Mouse (Mus musculus): ENCODE results near the gene Camk1d. TPM values are rescaled to one million over a fixed set of nuclear protein-coding genes. Genes with fewer than 3 reads are reported as not detected.

Camk1d gene
- polyA plus RNA-seq, 1 experiment from 2014 or later: 6.7 TPM

DNA sequence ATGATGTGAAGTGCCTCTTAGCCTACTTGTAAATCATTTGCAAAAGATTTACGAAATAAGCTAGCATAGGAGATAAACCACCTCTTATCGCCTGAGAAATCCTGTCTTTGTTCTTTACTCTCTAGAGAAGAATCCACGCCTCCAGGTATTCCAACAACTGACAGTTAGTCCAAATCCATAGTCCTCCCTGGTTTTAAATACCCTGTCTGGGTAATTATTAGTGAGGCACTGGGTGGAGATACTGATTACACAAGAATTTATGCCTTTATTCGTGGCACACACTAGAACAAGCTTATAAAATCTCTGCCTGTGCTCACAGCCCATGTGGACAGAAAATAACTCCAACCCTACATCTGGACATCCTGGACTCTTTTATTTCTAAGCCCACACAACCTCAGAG is 150.6 kb downstream of the Camk1d start:
- WGBS: 58% methylated on average over 4 of the region's 4 CpGs
- TF ChIP-seq CTCF (IDR thresholded peaks at IDR 0.05; ENCODE audit: low read depth): no peak
- no peak for TF ChIP-seq EP300 (optimal IDR thresholded peaks at IDR 0.05)
- Histone ChIP-seq H3K9me3 (ENCODE audit: control insufficient read depth, low read length) (no peaks in the 10 kb centered on the region), H3K4me1 (replicated peaks; ENCODE audit: control insufficient read depth, insufficient read depth) (no peaks in the 10 kb centered on the region), H3K4me3 (ENCODE audit: low read depth, low read length) (no peak overlapping the region), H3K27ac (replicated peaks) (no peak overlapping the region), H3K27me3 (ENCODE audit: control insufficient read depth, insufficient read depth, low read length) (no peaks in the 10 kb centered on the region), H3K4me2 (replicated peaks; ENCODE audit: low read depth) (no peak overlapping the region), H3K9ac (ENCODE audit: low read length) (no peak overlapping the region), H3K36me3 (ENCODE audit: control insufficient read depth, insufficient read depth, low read length) (no peaks in the 10 kb centered on the region)
- no peak for ATAC-seq (ENCODE audit: low FRiP score, low TSS enrichment)
- DNase-seq (ENCODE audit: low spot score): no peak

DNA sequence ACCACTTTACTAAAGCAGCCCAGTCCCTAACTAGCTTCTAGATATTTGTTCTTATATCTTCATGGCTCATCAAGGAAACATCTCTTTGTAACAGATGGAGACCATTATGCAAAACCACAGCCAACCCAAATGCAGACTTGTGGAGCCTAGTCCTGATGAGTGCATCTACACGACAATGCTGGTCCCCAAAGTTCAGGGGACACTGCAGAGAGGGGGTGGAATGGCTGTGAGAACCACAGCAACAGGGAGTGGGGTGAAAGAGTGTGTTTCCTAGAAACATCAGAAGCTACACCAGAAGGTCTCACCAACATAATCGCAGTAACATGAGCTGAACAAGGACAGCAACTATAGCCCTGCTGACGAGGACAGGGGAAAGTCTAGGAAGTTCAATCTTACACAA is 152.9 kb downstream of the Camk1d start:
- Histone ChIP-seq H3K36me3 (ENCODE audit: control insufficient read depth, insufficient read depth, low read length) (no peaks in the 10 kb centered on the region), H3K27me3 (ENCODE audit: control insufficient read depth, insufficient read depth, low read length) (no peaks in the 10 kb centered on the region), H3K4me1 (replicated peaks; ENCODE audit: control insufficient read depth, insufficient read depth) (no peaks in the 10 kb centered on the region), H3K4me3 (ENCODE audit: low read depth, low read length) (no peak overlapping the region), H3K27ac (replicated peaks) (no peak overlapping the region), H3K9me3 (ENCODE audit: control insufficient read depth, low read length) (no peaks in the 10 kb centered on the region), H3K4me2 (replicated peaks; ENCODE audit: low read depth) (no peak overlapping the region), H3K9ac (ENCODE audit: low read length) (no peak overlapping the region)
- DNase-seq (ENCODE audit: low spot score) (no peak), ATAC-seq (ENCODE audit: low FRiP score, low TSS enrichment) (no peak)
- WGBS: 88% methylated on average over 3 of the region's 3 CpGs
- TF ChIP-seq CTCF (IDR thresholded peaks at IDR 0.05; ENCODE audit: low read depth) (no peak), EP300 (optimal IDR thresholded peaks at IDR 0.05) (no peak)

- no peak for TF ChIP-seq EP300 (optimal IDR thresholded peaks at IDR 0.05)
- DNase-seq (ENCODE audit: low spot score) (no peak), ATAC-seq (ENCODE audit: low FRiP score, low TSS enrichment) (no peak)
- H3K9me3 ChIP-seq (ENCODE audit: control insufficient read depth, low read length): no peaks in the 10 kb centered on the region
- no peak overlapping the region for H3K4me3 ChIP-seq (ENCODE audit: low read depth, low read length)
- no peaks in the 10 kb centered on the region for H3K4me1 ChIP-seq (replicated peaks; ENCODE audit: control insufficient read depth, insufficient read depth)
- H3K27me3 ChIP-seq (ENCODE audit: control insufficient read depth, insufficient read depth, low read length): no peaks in the 10 kb centered on the region
- 88% methylated on average over 3 of the region's 3 CpGs for WGBS
- H3K27ac ChIP-seq (replicated peaks): no peak overlapping the region
- no peaks in the 10 kb centered on the region for H3K36me3 ChIP-seq (ENCODE audit: control insufficient read depth, insufficient read depth, low read length)
- no peak overlapping the region for H3K4me2 ChIP-seq (replicated peaks; ENCODE audit: low read depth)
- no peak overlapping the region for H3K9ac ChIP-seq (ENCODE audit: low read length)
Measured at GRCm38 (mm10) chr2:5553264-5553663, 161.1 kb downstream of the Camk1d start.

GRCm38 (mm10) chr2:5551758-5552255 is 162.5 kb downstream of the Camk1d start:
- no peak for TF ChIP-seq CTCF (IDR thresholded peaks at IDR 0.05; ENCODE audit: low read depth)
- no peak for TF ChIP-seq EP300 (optimal IDR thresholded peaks at IDR 0.05)

GRCm38 (mm10) chr2:5549334-5549733 is 165.0 kb downstream of the Camk1d start:
- Histone ChIP-seq H3K27me3 (ENCODE audit: control insufficient read depth, insufficient read depth, low read length) (no peaks in the 10 kb centered on the region), H3K9ac (ENCODE audit: low read length) (no peak overlapping the region), H3K4me2 (replicated peaks; ENCODE audit: low read depth) (no peak overlapping the region), H3K36me3 (ENCODE audit: control insufficient read depth, insufficient read depth, low read length) (no peaks in the 10 kb centered on the region), H3K4me1 (replicated peaks; ENCODE audit: control insufficient read depth, insufficient read depth) (no peaks in the 10 kb centered on the region), H3K27ac (replicated peaks) (no peak overlapping the region), H3K4me3 (ENCODE audit: low read depth, low read length) (no peak overlapping the region), H3K9me3 (ENCODE audit: control insufficient read depth, low read length) (no peaks in the 10 kb centered on the region)
- ATAC-seq (ENCODE audit: low FRiP score, low TSS enrichment): no peak
- no peak for DNase-seq (ENCODE audit: low spot score)
- TF ChIP-seq CTCF (IDR thresholded peaks at IDR 0.05; ENCODE audit: low read depth) (no peak), EP300 (optimal IDR thresholded peaks at IDR 0.05) (no peak)
- WGBS: 64% methylated on average over 2 of the region's 2 CpGs

More at GRCm38 (mm10) chr2:5551758-5552255, 162.5 kb downstream of the Camk1d start:
- no peak for DNase-seq (ENCODE audit: low spot score)
- H3K27me3 ChIP-seq (ENCODE audit: control insufficient read depth, insufficient read depth, low read length): no peaks in the 10 kb centered on the region
- ATAC-seq (ENCODE audit: low FRiP score, low TSS enrichment): no peak
- H3K9me3 ChIP-seq (ENCODE audit: control insufficient read depth, low read length): no peaks in the 10 kb centered on the region
- no peaks in the 10 kb centered on the region for H3K36me3 ChIP-seq (ENCODE audit: control insufficient read depth, insufficient read depth, low read length)
- H3K9ac ChIP-seq (ENCODE audit: low read length): no peak overlapping the region
- WGBS: 91% methylated on average over 5 of the region's 5 CpGs
- H3K4me3 ChIP-seq (ENCODE audit: low read depth, low read length): no peak overlapping the region
- no peak overlapping the region for H3K27ac ChIP-seq (replicated peaks)
- H3K4me1 ChIP-seq (replicated peaks; ENCODE audit: control insufficient read depth, insufficient read depth): no peaks in the 10 kb centered on the region
- H3K4me2 ChIP-seq (replicated peaks; ENCODE audit: low read depth): no peak overlapping the region

DNA sequence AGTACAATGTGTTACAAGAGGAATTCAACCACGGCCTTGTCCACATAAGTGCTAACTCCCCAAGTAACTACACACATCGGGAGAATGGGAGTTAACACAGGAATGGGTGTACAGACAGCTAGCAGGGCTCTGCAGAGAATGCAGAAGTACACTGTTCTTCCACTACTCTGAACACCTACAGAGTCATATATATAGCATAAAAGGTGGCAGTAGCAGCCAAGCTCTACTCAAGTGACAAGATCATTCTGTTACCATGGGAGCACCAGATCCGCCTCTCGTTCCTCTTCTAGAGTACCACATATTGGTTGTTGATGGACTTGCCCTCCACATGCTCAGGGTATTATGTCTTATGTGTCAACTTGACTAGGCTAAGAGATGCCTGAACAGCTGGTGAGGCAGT is 165.4 kb downstream of the Camk1d start:
- Histone ChIP-seq H3K27ac (replicated peaks) (no peak overlapping the region), H3K9me3 (ENCODE audit: control insufficient read depth, low read length) (no peaks in the 10 kb centered on the region), H3K4me2 (replicated peaks; ENCODE audit: low read depth) (no peak overlapping the region), H3K9ac (ENCODE audit: low read length) (no peak overlapping the region), H3K4me1 (replicated peaks; ENCODE audit: control insufficient read depth, insufficient read depth) (no peaks in the 10 kb centered on the region), H3K36me3 (ENCODE audit: control insufficient read depth, insufficient read depth, low read length) (no peaks in the 10 kb centered on the region), H3K4me3 (ENCODE audit: low read depth, low read length) (no peak overlapping the region), H3K27me3 (ENCODE audit: control insufficient read depth, insufficient read depth, low read length) (no peaks in the 10 kb centered on the region)
- TF ChIP-seq EP300 (optimal IDR thresholded peaks at IDR 0.05): no peak
- no peak for TF ChIP-seq CTCF (IDR thresholded peaks at IDR 0.05; ENCODE audit: low read depth)
- no peak for ATAC-seq (ENCODE audit: low FRiP score, low TSS enrichment)
- WGBS: 90% methylated on average over 4 of the region's 4 CpGs
- DNase-seq (ENCODE audit: low spot score): no peak
